Mouse (Mus musculus) liver, embryonic 14.5 days (tissue): ENCODE measurements around the gene Vps52.

Source experiments
- CTCF ChIP-seq: IDR thresholded peaks from 2 replicates; pipeline ENCODE4 v1.5.1; 2016; ENCODE audit warnings: antibody characterized with exemption, low read depth, control low read depth
- EP300 ChIP-seq: IDR thresholded peaks from 2 replicates; pipeline ENCODE4 v1.6.1; 2016; ENCODE audit warnings: antibody characterized with exemption, low read depth

- peak; percentile 86 for TF ChIP-seq CTCF
- TF ChIP-seq EP300: no peak
Measured at GRCm38 (mm10) chr17:33991788-33992664, 36.4 kb downstream of the Vps52 start.
